Mouse (Mus musculus): Measurements from ENCODE around the gene Rbm17.

GRCm38 (mm10) chr2:11604911-11605310 is 958 bp upstream of the Rbm17 start:
- TF ChIP-seq CTCF (IDR thresholded peaks at IDR 0.05; ENCODE audit: low read depth, low read length) (no peak), POLR2A (IDR thresholded peaks at IDR 0.05; ENCODE audit: extremely low read depth, insufficient read depth, low read length) (no peak)
